Mouse (Mus musculus) layer of hippocampus, adult 11-12 months (tissue): Measurements from ENCODE around the gene Foxj2.

Experiments used
- DNase-seq: peaks from one replicate; pipeline ENCODE4 v3.0.0; 2022; ENCODE audit warnings: low spot score

Foxj2 gene

DNA sequence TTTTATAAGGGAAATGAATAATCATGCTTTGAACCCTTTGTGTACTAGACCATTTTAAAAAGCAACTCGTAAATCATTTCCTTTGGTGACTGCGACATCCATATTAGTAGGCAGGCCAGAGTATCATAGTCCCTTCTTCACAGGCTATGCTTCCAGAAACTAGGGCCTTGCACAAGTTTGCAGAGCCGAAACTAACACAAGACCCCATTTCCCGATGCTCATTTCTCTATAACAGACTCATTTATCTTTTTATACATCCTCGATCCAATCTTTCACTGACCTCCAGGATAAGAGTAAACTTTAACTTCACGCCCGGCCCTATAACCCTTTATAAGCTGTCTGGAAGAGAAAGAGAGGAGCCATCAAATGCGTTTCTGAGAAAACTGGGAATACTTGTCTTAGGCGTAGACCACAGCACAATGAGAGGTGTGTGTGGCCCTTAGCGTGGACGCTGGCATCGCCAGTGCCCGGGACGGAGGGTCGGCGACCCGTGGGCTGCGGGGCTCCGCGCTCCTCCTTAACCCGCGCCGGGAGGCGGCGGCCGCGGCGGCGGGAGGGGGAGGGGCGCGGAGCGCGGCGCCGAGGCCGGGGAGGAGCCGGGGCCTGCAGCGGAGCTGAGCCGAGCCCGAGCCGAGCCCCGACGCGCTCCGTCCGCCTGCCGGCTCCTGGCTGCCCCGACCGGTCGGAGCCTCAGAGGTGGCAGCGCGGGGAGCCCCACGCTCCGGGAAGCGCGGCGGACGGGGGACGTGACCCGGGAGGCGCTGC, at the start of gene Foxj2:
Gene Foxj2, plus strand, starts transcription at position 609 of the 765 bp plus-strand sequence.
- DNase-seq, result peak; percentile 59

DNA sequence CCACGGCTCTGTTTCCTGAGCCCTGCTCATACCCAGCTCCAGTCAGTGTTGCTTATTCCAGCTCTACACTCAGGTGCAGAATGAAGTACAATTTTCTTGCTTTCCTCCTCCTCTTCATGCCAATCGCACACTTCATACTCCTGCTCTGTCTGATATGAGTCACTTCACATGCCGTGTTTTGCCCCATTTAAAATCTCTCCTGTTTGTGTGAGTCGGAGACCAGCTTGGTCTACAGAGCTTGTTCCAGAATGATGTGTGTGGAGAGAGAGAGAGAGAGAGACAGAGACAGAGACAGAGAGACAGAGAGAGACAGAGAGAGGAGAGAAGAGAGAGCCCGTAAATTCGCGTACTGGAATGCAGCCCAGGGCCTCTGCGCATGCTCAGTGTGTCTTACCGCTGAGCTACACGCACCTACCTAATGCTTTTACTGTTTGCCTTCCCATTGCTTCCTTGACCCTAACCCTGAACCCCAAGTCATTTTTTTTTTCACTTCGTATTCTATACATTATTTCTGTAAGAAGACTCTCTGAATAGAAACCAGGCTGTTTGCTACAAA, 48.9 kb upstream of the Foxj2 start:
- DNase-seq, result no peak

DNA sequence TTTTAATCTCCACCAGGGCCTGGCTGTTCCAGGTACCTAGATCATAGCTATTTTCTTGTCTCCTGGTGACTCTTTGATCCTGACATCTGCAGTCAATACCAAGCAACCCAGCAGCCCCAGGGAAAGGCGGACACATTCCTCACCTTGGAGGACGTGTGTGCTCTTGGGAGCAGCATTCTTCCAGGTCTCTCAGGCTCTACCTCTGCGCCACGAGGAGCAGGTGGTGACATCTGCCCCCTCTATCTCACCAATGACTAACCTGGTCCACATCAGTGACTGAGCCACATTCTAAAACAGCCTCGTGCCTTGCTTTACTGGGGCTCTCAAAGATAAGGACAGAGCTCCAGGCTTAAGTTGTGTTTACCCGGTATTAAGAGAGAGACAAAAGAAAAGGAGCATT, 47.0 kb upstream of the Foxj2 start:
- no peak for DNase-seq

DNA sequence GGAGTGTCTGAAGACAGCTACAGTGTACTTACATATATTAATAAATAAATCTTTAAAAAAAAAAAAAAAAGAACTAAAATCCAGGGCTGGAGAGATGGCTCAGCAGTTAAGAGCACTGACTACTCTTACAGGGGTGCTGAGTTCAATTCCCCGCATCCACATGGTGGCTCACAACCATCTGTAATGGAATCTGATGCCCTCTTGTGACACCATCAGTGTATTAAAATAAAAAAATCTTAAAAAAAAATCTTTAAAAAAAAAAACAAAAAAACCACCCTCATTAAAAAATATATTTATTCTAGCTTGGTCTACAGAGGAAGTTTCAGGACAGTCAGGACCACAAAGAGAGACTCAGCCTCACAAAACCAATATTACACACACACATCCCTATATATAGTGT, 45.4 kb upstream of the Foxj2 start:
- no peak for DNase-seq

DNA sequence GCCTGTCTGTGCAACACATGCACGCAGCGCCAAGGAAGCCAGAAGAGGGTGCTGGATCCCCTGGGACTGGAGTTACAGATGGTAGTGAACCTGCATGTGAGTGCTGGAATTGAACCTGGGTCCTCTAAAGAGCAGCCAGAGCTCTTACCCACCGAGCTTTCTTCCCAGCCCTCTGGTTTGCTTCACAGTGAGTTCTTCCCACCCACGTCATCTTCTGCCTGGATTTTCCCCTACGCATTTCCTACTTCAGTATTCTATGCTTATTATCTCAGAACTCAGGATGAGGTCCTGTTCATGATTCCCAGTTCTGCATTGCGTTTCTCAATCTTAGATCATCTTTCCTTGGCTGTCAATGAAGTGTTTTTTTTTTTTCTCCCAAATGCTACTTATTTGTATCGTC, 43.7 kb upstream of the Foxj2 start:
- no peak for DNase-seq

DNA sequence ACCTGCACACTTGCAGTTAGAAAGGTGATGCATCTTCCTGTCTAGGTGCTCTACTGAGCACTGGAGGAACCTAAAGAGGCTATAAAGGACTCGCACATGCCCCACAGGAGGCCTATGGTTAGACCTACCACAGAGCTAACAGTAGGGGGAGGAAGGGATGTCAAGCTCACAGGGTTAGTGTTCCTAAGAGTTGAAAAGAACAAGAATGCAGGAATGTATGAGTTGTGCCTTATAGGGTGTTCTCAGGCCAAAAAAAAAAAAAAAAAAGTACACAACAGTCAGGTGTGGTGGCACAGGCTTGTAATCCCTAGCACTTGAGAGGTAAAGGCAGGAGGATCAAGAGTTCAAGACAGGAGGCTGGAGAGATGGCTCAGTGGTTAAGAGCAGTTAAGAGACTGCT, 39.8 kb upstream of the Foxj2 start:
- no peak for DNase-seq

DNA sequence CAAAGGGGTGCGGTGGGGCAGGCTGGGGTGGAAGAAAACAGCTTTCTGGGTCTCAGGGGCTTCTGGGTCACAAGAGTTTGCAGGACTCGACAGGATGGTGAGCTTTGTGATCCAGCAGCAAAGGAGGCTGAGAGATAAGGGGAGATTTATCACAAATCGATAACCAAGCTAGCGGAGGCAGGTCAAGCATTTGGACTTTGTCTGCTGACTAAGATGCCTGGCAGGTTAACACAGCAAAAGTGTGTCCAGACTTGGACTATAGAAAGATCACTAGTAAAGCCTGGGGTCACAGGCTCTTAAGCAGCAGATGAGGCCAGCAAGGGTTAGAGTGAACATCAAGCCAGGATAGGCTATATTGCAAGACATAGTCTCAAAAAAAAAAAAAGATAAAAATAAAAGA, 38.5 kb upstream of the Foxj2 start:
- no peak for DNase-seq

DNA sequence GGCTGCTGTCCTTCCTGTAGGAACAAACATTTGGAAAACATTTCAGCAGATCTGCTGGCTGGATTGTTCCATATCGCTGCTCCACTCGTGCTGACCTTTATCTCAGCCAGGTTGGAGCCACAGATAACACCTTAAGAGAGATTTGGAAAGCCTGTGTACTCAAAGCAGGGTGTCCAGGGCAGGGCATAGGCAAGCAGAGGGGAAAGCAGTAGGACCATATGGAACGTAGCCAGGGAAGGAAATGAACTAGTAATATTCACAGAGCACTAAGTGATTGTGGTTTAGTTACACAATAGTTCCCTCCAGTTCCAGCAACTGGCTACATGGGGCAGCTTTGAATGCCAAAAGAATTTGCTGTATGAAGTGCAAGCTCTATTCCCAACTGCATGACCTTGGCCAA, 37.5 kb upstream of the Foxj2 start:
- no peak for DNase-seq

DNA sequence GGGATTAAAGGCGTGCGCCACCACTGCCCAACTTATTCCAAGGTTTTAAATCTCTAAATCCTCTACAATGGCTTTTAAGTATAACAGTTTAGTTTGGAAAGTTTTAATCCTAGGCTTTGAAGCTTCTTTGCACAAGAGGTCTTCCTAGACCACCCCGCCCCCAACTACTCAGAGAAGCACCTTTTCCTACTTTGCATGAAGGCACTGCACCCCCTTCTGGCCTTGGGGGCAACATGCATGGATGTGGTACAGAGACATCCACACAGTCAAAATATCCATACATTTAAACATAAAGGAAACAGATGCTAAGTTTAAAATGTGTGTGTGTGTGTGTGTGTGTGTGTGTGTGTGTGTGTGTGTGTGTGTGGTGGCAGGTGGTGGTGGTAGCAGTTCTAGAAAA, 34.8 kb upstream of the Foxj2 start:
- DNase-seq, result peak; percentile 43

DNA sequence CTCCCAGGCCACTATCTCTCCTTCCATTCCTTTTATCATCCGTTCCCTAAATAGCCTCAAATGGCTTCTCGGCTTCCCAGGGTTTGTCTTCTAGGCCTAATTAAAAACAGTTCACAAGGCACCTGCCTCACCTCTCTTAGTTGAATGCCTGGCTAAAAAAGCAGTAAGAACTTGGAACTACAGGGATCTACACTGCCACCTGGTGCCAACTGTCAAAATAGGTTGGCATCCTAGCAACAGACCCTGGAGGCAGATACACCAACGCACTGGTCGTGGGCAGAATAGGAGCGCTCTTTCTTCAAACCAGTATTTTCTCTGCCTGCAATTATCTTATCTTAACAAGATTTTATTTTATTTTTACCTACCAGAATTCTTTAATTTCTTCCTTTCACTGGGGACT, 33.4 kb upstream of the Foxj2 start:
- peak; percentile 85 for DNase-seq

DNA sequence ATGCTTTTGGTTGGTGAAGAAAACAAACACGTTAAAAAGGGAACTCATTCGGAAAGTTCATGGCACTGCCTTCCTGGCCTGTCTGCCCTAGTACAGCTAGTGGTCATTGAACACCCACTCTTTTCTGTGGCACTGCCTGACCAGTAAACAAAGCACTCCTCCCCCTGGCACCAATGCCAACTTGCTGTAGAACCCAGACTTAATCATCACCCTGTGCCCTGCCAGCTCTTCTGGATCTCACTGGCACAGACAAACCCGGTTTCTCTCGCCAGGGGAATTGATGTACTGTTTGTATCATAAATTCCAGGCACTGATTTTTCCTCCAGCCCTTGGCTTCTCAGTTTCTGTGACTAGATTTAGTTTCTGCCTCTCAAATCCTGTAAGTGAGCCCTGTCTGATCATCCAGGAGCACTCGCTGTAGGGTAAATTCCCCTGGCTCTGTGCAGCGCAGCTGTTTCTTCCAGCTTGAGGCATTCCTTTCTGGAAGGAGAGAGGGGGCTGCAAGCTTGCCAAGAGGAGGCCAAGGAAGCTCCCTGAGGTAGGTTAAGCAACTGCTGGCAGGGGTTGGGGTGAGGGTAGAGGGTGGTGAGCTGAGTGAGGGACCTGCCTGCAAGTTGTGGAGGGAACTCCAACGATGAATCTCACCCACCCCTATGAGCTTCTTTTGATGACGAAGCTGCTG, 24.3 kb upstream of the Foxj2 start:
- DNase-seq, result peak; percentile 28

DNA sequence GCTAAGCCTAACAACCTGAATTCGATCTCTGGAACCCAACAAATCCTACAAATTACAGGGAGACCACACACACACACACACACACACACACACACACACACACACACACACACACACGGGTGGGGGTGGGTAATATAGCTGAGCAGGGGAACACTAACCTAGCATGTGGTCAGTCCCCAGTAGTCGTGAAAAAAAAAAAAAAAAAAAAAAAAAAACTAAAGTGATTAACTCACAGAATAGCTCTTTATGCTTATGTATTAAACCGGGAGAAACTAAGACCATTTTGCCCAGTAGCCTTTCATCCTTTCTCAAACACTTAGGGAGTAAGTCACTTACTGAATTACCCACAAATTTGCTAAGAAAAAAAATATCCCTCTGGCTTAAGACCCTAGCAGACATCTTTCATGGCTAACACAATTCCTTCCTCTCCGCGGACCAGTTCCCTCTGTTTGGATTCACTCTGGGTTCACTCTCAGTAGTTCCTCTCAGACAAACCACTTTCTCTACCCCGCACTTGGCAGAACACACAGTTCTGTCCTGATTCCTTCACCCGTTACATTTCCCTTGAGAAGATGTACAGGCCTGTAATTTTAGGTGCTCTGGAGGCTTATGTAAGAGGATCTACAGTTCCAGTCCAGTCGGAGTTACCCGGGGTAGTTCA, 18.9 kb upstream of the Foxj2 start:
- no peak for DNase-seq

DNA sequence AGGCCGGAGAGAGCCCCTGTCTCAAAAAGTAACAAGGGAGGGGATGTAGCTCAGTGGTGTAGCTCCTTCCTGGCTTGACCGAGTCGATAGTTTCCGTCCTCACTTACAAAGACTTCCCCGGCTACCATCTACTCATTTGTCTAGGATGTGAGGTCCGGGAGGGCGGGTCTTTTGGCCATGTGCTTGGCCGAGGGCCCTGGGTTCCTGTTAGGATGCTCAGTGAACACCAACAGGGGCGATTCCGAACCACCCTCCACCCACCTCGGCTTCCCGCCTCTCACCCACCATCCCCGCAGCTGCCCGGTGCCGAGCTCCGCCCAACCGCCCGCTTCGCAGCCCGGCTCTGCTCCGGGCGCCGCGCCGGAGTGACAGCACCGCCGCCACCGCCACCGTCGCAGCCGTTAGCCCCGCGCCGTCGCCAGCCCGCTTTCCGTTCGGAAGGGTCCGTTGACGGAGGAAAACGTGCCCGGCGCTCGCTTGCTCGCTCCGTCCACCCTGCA, 18.4 kb upstream of the Foxj2 start, which contains the start of gene Slc2a3:
Gene Slc2a3, minus strand, starts transcription at position 340 of the 500 bp plus-strand sequence.
- DNase-seq, result peak; percentile 62

DNA sequence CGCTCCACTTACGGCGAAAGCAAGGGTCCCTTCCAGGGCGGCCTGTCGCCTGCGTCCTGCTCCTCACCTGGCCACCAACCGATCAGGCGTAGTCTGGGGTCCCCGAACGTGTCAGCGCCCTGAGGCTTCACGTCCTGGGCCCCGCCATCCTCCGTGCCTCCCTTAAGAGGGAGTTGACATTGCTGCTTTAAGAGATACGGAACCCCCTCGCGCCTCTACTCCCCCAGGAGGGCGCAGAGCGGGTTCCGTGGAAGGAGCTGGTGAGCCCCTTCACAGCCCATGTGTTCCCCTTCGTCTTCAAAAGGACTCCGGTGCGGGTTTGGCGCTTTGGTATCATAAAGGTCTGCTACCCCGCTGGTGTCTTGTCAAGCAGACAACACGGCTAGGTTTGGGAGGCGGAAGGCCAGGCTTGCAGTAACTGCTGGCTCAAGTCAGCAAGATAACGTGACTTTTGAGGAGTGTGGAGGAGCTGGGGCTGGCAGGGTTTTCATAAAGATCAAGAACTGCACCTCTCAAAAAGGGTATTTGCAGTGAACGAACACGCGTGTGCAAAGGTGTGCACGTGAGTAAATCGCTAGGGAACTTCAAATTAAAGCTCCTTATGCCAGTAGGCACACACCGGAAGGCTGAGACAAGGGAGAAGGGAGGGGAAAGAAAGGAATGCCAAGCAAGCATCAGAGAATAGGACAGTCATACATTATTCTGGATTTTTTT, 17.8 kb upstream of the Foxj2 start:
- peak; percentile 53 for DNase-seq

DNA sequence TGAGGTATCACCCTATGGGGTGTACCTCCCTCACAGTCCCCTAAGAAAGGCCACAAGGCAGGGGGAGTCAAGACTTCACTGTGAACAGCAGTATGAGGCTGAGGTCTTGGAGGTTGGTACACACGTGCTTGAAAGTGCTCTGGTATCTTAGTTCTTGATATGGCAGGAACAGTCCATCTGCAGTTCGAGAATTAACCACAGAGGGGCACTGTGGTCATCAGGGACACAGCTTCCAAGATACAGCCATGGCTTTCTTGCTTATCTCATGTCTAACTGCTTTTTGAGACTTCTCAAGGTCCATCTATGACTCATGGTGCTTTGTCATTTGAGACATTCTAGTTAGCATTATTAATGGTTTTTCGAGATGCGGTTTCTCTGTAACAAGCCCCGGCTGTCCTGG, 15.3 kb upstream of the Foxj2 start:
- peak; percentile 87 for DNase-seq

DNA sequence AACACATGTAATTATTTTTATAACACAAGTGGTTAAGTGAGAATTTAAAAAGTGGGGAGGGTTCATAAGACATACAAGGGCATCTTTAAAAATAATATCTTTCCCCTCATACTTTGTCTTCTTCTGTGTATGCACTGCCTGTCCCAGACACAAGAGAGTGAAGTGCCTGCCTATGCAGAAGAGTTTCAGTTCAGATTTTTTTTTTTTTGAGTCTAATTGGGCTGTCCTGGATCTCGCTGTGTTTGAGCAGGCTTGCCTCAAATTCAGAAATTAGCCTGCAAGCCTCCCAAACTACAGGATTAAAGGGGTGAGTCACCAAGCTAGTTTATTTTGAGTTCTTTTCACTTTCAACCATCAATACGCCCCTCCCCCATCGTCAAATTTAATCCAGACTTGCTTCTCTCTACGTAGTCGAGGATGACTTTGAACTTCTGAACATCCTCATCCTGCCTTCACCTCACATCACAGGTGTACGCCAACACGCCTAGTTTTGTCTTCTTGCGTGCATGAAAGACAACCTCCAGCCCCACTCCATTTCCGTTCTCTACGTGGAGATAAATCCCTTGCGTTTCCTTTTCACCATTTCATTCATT, 9.6 kb upstream of the Foxj2 start:
- peak; percentile 56 for DNase-seq

DNA sequence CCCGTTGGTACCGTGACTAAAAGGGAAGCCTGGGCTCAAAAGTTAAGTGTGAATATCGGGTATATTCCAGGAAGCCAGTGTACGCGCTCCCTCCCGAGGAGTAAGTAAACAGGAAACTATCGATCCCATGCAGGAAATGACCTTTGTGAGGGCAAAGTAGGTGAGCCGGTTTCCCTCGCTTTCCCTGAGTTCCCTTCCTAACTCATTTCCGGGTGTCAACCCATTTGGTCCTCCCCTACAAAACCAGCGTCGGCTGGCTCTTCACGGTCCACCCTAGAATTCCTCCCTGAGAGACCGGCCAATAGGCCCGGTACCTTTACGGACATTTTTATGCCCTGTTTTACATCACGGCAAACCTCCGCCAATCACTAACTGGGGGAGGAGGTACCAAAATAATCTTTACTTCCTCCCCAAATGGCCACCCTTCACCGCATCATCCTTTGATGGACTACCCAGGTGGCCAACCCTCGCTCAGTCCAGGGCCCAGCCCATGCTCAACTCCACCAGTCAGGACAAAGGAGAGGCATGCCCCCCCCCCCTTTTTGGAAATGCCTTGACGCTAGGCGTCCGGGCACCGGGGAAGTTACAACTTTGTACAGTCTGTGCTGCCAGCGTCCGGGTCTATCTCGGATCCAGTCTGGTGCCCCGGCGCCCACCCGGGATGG, 9.0 kb upstream of the Foxj2 start:
- peak; percentile 98 for DNase-seq

DNA sequence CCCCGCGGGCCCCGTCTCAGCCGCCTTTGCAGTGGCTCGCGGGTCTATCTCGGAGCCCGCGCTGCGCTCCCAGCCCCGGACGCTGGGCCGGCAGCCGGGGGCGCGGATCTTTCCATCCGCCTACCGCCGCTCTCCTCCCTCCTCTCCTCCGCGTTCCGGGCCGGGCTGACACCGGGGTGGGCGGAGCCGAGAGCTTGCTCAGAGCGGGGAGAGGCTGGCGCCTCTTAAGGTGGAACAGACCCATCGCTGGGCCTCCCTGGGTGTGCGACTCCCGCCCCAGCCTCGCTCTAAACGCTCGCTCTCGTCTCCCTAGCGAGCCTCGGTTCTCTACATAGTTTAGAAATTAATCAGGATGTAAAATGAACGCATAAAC, 8.4 kb upstream of the Foxj2 start:
- peak; percentile 92 for DNase-seq

DNA sequence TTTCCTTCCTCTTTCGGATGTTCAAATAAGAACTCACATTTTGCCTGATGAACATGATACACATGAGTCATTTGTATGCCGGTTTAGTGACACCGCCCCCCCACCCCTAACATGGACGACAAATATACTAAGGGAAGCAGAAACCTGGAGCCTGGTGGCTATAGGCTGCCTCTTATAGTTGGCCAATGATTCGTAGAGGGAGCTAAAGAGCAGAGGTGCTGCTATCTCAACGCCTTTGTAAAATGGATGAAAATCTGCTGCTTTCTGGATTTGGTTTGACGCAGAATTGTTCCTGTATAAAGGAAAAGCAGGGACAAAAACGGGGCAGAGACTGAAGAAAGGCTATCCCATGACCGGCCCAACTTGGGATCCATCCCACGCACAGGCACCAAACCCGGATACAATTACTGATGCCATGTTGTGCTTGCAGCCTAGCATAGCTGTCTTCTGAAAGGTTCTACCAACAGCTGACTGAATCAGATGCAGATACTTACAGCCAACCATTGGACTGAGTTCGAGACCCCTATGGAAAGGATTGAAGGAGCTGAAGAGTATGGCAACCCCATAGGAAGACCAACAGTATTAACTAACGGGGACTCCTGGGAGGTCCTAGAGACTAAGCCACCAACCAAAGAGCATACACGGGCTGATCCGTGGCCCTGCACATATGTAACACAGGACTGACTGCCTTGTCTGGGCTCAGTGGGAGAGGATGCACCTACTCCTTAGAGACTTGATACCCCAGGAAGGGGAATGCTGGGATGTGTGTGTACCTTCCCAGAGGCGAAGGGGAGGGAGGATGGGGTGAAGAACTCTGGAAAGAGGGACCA, 7.7 kb upstream of the Foxj2 start:
- DNase-seq, result no peak

DNA sequence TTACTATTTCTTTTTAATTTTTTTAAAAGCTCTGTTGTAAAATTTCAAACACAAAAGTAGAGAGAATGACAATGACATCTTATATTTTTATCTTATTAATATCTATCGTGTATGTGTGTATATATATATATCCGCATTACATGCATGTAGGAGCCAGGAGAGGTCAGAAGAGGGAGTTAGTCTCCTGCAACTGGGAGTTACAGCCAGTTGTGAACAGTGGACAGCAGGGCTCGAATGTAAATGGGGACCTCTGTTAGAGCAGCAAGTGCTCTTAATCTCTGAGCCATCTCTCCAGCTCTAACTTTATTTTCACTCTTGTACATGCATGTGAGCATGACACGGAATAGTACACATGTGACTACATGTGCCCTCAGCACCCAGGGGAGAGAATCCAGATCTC, 7.0 kb upstream of the Foxj2 start:
- DNase-seq, result no peak
